Mouse (Mus musculus) embryonic fibroblast, embryonic 13.5 days (primary cell): ENCODE data around the gene Bace2.

Experiments
- CTCF ChIP-seq: IDR thresholded peaks from 2 replicates; pipeline ENCODE4 v1.5.1; 2011; ENCODE audit warnings: mild to moderate bottlenecking, control low read depth, low read length, moderate library complexity, borderline replicate concordance; ENCODE audit not compliant: insufficient read depth
- POLR2A ChIP-seq: IDR thresholded peaks from 2 replicates; pipeline ENCODE4 v1.6.1; 2011; ENCODE audit warnings: low read depth, mild to moderate bottlenecking, control low read depth, low read length, moderate library complexity

DNA sequence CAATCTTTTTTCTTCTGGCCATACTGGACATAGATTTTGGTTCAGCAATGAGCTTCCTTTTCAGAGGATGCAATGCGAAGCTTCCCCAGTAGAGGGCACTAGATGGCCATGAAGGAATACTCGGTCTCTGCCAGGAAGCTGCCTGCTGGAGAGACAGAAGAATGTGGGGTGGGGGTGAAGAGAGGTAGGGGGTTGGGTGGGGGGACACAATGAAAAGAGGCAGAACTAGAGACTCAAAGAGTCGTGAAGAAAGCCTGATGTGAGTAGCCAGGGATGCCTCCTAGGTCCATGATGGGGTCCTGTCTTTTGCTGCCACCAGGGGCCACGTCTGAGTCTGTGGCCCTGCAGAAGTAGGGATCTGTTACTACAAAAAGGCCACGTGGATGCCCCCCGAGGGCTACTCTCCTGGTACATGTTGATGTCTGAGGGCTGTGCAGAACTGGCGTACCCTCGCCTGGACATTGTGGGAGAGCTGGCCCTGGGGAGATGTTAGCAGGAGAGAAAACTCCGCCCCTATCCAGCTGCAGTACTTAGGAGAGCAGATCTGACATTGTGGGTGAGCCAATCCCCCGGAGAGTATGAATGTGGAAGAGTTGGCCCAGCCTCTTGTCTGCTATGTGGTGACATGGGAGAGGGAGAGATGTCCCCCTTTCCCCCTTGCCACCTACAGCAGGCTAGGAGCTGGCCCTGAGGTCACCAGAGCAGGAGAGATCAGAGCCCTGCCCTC, 43.4 kb upstream of the Bace2 start:
- TF ChIP-seq CTCF (peak; percentile 40; the same call in 1 of the 2 replicates), POLR2A (no peak)
